29 mouse cellular contexts compared by ENCODE assay signal in genomic region chr2:121115418-121115817, GRCm38 (mm10). TPM values are rescaled to one million over a fixed set of nuclear protein-coding genes. Genes with fewer than 3 reads are reported as not detected.
"Had no signal": no experiment of that assay in that cellular context is flagged by ENCODE, and none has a peak within 500 bp of the region (broad histone marks: within the 10 kb centered on the region; RNA-seq: fewer than 3 reads in every experiment).

No protein-coding gene starts in this region.

- H3K9me3 ChIP-seq: heart, embryonic 13.5 days; heart, embryonic 15.5 days; hindbrain, embryonic 13.5 days; hindbrain, embryonic 15.5 days; limb, embryonic 13.5 days; limb, embryonic 15.5 days; liver, embryonic 12.5 days had no signal

- H3K27me3 ChIP-seq: hindbrain, embryonic 13.5 days; hindbrain, embryonic 15.5 days; limb, embryonic 15.5 days had no signal

- H3K4me1 ChIP-seq: heart, embryonic 15.5 days; hindbrain, embryonic 13.5 days; hindbrain, embryonic 15.5 days; limb, embryonic 13.5 days; limb, embryonic 15.5 days; liver, embryonic 12.5 days had no signal

- H3K4me3 ChIP-seq: heart, adult 2 months; heart, embryonic 13.5 days; heart, embryonic 15.5 days; hindbrain, embryonic 13.5 days; hindbrain, embryonic 15.5 days; limb, embryonic 13.5 days; limb, embryonic 15.5 days; liver, embryonic 12.5 days had no signal

- H3K4me2 ChIP-seq: heart, embryonic 11.5 days; heart, embryonic 13.5 days; heart, embryonic 15.5 days; hindbrain, embryonic 13.5 days; hindbrain, embryonic 15.5 days; limb, embryonic 13.5 days; limb, embryonic 15.5 days; liver, embryonic 12.5 days had no signal

- H3K9ac ChIP-seq: forebrain, postnatal 0 days; heart, embryonic 13.5 days; heart, embryonic 15.5 days; hindbrain, embryonic 13.5 days; hindbrain, embryonic 15.5 days; limb, embryonic 13.5 days; limb, embryonic 15.5 days; liver, embryonic 12.5 days; liver, embryonic 14.5 days had no signal

- H3K27ac ChIP-seq: heart, adult 2 months; heart, embryonic 13.5 days; heart, embryonic 15.5 days; hindbrain, embryonic 13.5 days; hindbrain, embryonic 15.5 days; hindbrain, postnatal 0 days; limb, embryonic 13.5 days; limb, embryonic 15.5 days; liver, embryonic 12.5 days; liver, embryonic 14.5 days had no signal

- DNase-seq: forebrain, postnatal 0 days; gastrocnemius, postnatal 14 days; gastrocnemius, postnatal 36 days; heart, adult 11 months; heart, adult 2 months; heart, postnatal 14 days; heart, postnatal 36 days; kidney, postnatal 25 days; layer of hippocampus, adult 9-11 months; layer of hippocampus, postnatal 36 days; left cerebral cortex, postnatal 4 days had no signal

- ATAC-seq: forebrain, postnatal 0 days; hindbrain, postnatal 0 days; intestine, embryonic 16.5 days; liver, embryonic 12.5 days had no signal

- H3K36me3 ChIP-seq: heart, embryonic 13.5 days; heart, embryonic 15.5 days; hindbrain, embryonic 13.5 days; hindbrain, embryonic 15.5 days; limb, embryonic 13.5 days; limb, embryonic 15.5 days; liver, embryonic 12.5 days had no signal

RNA-seq across cellular contexts. Expression of gene Tgm7, which starts 5.8 kb away (rescaled TPM):
- polyA plus RNA-seq: forebrain, postnatal 0 days; gonadal fat pad, adult 2 months; heart, embryonic 11.5 days; heart, embryonic 13.5 days; heart, embryonic 15.5 days; heart, postnatal 0 days; hindbrain, embryonic 11.5 days; hindbrain, embryonic 13.5 days; hindbrain, embryonic 15.5 days; hindbrain, postnatal 0 days; large intestine, adult 2 months; limb, embryonic 11.5 days; limb, embryonic 13.5 days; limb, embryonic 15.5 days; liver, adult 2 months; liver, embryonic 12.5 days; liver, embryonic 14.5 days; liver, embryonic 16.5 days had no signal

RNA-seq across cellular contexts. Expression of gene Tgm5, which starts 29.8 kb away (rescaled TPM):
- polyA plus RNA-seq: heart, embryonic 11.5 days; heart, embryonic 15.5 days; heart, postnatal 0 days; hindbrain, embryonic 11.5 days; hindbrain, embryonic 13.5 days; hindbrain, embryonic 15.5 days; intestine, embryonic 16.5 days; limb, embryonic 11.5 days; limb, embryonic 13.5 days; liver, adult 2 months; liver, embryonic 14.5 days; liver, embryonic 16.5 days had no signal
